Mouse (Mus musculus): ENCODE data around the gene Oas1a. TPM values are rescaled to one million over a fixed set of nuclear protein-coding genes. Genes with fewer than 3 reads are reported as not detected.
"Not testable (repeated sequence)": the region's sequence is repeated elsewhere in the genome, so short reads cannot be mapped to it uniquely, and the experiment has no call there.

The Oas1a gene
- total RNA-seq, 2 experiments from 2014 or later = 0.26 to 0.27 TPM

GRCm38 (mm10) chr5:120894692-120895091 lies 12.6 kb downstream of the Oas1a start:
- DNase-seq (ENCODE audit: extremely low spot score in 1 of 2, low spot score in 1 of 2) = not testable (repeated sequence)

- not testable (repeated sequence) for DNase-seq (ENCODE audit: extremely low spot score in 1 of 2, low spot score in 1 of 2)
These were observed 13.5 kb downstream of the Oas1a start for GRCm38 (mm10) chr5:120893866-120894265.

- DNase-seq (ENCODE audit: extremely low spot score in 1 of 2, low spot score in 1 of 2) = no peak
These were observed 15.1 kb downstream of the Oas1a start for GRCm38 (mm10) chr5:120892243-120892660.

GRCm38 (mm10) chr5:120891566-120892242 lies 15.6 kb downstream of the Oas1a start:
- not testable (repeated sequence) for DNase-seq (ENCODE audit: extremely low spot score in 1 of 2, low spot score in 1 of 2)

- DNase-seq (ENCODE audit: extremely low spot score in 1 of 2, low spot score in 1 of 2) = no peak
These were observed 16.3 kb downstream of the Oas1a start for GRCm38 (mm10) chr5:120890991-120891390.

GRCm38 (mm10) chr5:120890026-120890425 lies 17.3 kb downstream of the Oas1a start:
- no peak for DNase-seq (ENCODE audit: extremely low spot score in 1 of 2, low spot score in 1 of 2)

GRCm38 (mm10) chr5:120888294-120888815 lies 19.0 kb downstream of the Oas1a start:
- DNase-seq (ENCODE audit: extremely low spot score in 1 of 2, low spot score in 1 of 2) = not testable (repeated sequence)

GRCm38 (mm10) chr5:120887831-120888230 lies 19.5 kb downstream of the Oas1a start:
- no peak for DNase-seq (ENCODE audit: extremely low spot score in 1 of 2, low spot score in 1 of 2)

- DNase-seq (ENCODE audit: extremely low spot score in 1 of 2, low spot score in 1 of 2) = not testable (repeated sequence)
These were observed 19.9 kb downstream of the Oas1a start, which contains the start of gene Oas1g for GRCm38 (mm10) chr5:120887413-120887812. Gene Oas1g (minus strand): TSS chr5:120887613.

- DNase-seq (ENCODE audit: extremely low spot score in 1 of 2, low spot score in 1 of 2) = not testable (repeated sequence)
These were observed 25.6 kb downstream of the Oas1a start for GRCm38 (mm10) chr5:120881681-120882080.

GRCm38 (mm10) chr5:120878803-120879202 lies 28.5 kb downstream of the Oas1a start:
- DNase-seq (ENCODE audit: extremely low spot score in 1 of 2, low spot score in 1 of 2) = not testable (repeated sequence)

- DNase-seq (ENCODE audit: extremely low spot score in 1 of 2, low spot score in 1 of 2) = not testable (repeated sequence)
These were observed 29.9 kb downstream of the Oas1a start for GRCm38 (mm10) chr5:120877407-120877806.

- DNase-seq (ENCODE audit: extremely low spot score in 1 of 2, low spot score in 1 of 2) = not testable (repeated sequence)
These were observed 30.5 kb downstream of the Oas1a start for GRCm38 (mm10) chr5:120876839-120877238.

- DNase-seq (ENCODE audit: extremely low spot score in 1 of 2, low spot score in 1 of 2) = no peak
These were observed 35.9 kb downstream of the Oas1a start for GRCm38 (mm10) chr5:120871469-120871868.

- no peak for DNase-seq (ENCODE audit: extremely low spot score in 1 of 2, low spot score in 1 of 2)
These were observed 36.5 kb downstream of the Oas1a start for GRCm38 (mm10) chr5:120870782-120871181.

- no peak for DNase-seq (ENCODE audit: extremely low spot score in 1 of 2, low spot score in 1 of 2)
These were observed 37.2 kb downstream of the Oas1a start for GRCm38 (mm10) chr5:120870081-120870480.

- no peak for DNase-seq (ENCODE audit: extremely low spot score in 1 of 2, low spot score in 1 of 2)
These were observed 37.8 kb downstream of the Oas1a start for GRCm38 (mm10) chr5:120869436-120870015.

GRCm38 (mm10) chr5:120865336-120865860 lies 41.9 kb downstream of the Oas1a start:
- peak in 1 of 2 experiments; percentile 18 for DNase-seq (ENCODE audit: extremely low spot score in 1 of 2, low spot score in 1 of 2)

- no peak for DNase-seq (ENCODE audit: extremely low spot score in 1 of 2, low spot score in 1 of 2)
These were observed 46.2 kb downstream of the Oas1a start, which contains the start of gene Oas1h for GRCm38 (mm10) chr5:120861121-120861520. Gene Oas1h (plus strand): TSS chr5:120861421.

- DNase-seq (ENCODE audit: extremely low spot score in 1 of 2, low spot score in 1 of 2) = peak in 1 of 2 experiments; percentile 29
These were observed 48.1 kb downstream of the Oas1a start for GRCm38 (mm10) chr5:120859241-120859640.

GRCm38 (mm10) chr5:120849601-120850136 lies 57.7 kb downstream of the Oas1a start:
- peak in 1 of 2 experiments; percentile 53 for DNase-seq (ENCODE audit: extremely low spot score in 1 of 2, low spot score in 1 of 2)

Data from layer of hippocampus, postnatal 25 days (tissue).